Mouse (Mus musculus) adipocyte (in vitro differentiated cells): ENCODE results near the gene Map4k1.

Source experiments
- DNase-seq: peaks from one replicate; pipeline ENCODE4 v3.0.0-alpha.2; 2016; ENCODE audit warnings: low spot score

Gene Map4k1

DNA sequence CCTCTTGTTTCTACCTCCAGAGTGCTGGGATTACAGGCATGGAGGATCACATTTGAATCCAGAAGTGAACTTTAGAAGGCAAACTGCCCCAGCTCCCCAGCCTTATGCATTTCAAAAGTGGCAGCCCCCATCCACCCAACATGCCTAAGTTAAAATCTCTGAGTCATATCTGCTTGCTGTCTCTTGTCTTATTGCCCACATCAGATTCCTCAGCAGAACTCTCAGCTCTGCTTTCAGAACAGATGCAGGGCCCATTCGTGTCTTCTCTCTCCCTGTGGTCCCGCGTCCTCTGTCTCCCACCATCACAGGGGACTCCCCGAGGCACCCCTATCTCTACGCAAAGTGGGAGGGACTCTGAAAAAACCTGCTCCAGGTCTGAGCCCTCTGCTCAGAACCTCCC, 44.3 kb downstream of the Map4k1 start:
- DNase-seq = no peak

DNA sequence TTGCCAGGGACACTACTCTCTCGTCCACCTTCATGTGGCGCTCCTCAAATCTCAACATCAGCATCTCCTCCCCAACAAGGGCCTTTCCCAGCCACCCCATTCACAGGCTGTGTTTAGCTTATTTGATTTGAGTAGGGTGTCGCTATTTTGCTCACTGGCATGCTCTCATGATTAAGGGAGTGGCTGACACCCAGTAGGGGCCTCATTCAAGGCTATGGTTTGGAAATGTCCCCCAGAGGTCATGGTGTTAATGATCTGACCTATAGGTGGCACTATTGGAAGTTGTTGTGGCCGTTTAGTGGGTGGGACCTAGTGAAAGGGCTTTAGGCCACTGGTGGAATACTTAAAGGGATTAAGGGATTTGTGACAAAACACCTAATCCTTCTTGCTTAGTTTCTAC, 45.0 kb downstream of the Map4k1 start:
- no peak for DNase-seq

DNA sequence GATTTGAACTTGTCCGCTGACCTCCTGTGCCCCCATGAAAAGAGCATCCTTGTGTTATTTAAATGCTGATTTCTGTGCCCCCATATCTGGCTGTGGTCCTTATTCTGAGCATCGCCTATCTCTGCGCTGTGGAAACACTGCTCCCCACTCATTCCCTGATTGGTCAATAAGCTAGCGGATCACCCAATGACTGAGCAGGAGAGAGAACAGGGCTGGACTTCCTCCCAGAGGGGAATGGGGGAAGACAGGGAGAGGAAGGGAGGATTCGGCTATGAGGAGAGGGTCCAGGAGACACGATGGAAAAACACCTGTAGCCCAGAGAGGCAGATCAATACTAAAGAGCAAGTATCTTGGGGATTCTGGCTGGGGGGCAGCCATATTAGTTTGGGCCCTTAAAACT, 46.9 kb downstream of the Map4k1 start:
- DNase-seq = no peak

DNA sequence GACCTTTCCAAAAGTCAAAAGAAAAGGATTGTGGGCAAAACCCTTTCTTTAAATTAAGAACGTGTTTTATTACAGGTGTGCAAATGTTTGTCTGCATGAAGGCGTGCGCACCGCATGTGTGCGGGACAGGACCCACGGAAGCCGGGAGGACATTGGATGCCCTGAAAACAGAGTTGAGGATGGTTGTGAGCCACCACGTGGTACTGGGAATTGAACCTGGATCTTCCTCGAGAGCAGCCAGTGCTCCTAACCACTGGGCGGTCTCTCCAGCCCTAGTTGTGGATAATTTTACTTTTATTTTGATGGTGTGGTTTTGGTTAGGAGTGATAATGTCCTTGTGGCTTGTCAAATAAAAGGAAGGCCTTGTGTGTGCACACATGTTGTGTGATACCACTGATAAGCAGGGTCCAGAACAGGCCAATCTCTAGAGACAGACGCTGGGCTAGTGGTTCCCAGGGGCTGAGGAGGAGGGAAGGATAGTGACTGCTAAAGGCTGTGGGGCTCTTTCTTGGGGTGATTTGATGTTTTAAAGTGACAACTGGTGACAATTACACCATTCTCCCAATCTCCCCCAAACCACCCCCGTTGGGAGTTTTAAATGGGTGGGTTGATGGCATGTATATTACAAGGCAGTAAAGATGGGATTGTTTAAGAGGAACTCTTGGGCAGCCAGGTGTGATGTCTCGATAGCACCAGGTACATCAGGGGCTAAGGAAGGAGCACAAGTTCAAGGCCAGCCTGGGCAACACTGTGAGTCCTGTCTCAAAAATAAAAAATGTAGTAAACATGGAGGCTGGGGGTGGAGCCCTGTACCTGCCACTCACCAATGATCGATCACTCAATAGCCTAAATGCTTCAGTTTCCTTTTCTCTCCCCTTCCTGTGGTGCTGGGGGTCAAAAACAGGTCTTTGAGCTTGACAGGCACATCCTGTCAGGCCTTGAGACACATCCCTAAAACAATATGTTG, 48.1 kb downstream of the Map4k1 start:
- no peak for DNase-seq

DNA sequence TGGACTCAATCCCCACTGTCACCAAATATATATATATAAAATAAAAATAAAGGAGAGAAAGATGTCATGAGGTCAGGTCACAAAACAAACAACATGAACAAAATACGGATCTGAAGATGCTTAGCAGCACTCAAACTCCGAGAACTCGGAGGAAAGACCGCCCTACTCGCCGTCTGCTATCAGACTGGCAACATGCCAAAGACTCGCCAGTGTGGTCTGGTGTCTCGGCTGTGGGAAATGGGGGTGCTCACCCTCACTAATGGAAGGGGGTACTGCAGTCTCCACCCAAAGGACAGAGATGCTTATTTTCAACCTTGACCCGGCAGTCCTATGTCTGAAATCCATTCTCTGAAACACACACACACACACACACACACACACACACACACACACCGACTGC, 49.8 kb downstream of the Map4k1 start:
- no peak for DNase-seq

DNA sequence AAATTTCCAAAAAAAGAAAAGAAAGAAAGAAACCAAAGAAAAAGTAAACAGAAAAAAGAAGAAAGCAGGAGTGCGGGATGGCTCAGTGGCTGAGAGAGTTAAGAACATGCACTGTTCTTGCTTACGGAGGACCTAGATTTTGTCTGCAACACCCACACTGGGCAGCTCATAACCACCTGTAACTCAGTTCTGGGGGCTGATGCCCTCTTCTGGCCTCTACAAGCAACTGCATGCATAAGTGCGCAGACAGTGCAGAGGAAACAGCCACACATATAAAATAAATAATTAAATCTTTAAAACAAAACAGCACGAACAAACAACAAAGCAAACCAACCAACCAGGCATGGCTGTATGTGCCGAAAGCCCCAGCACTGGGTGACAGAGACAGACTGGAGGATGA, 50.8 kb downstream of the Map4k1 start:
- no peak for DNase-seq

DNA sequence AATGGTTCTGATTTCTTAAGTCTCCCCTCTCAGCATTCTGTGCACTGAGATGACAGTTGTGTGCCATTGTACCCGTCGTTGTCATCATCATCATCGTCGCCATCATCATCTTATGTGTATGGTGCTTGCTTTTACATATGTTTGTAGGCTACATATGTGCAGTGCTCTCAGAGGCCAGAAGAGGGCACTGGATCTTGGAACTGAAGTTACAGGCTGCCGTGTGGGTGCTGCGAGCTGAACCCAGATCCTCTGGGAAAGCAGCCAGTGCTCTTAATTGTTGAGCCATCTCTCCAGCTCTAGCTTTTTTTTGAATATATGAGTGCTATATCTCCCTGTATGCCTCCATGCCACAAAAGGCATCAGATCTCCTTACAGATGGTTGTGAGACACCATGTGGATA, 55.4 kb downstream of the Map4k1 start:
- peak; percentile 7 for DNase-seq

DNA sequence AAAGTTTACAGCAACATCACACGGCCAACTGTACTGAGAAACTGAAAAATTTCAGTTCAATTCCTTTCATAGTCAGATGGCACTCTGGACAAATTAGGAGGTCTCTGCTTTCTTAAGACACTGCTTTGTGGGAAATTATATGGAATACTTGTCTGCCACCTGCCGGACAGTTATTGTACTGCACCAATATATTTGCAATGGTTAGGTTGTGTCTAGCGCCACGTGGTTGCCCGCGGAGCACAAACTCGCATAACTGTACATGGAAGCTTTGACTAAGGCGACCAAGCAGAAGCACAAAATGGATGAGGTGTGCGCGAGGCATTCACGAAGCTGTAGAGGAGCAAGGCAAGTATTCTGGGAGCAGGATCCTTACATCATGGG, 57.7 kb downstream of the Map4k1 start:
- DNase-seq = peak; percentile 87

DNA sequence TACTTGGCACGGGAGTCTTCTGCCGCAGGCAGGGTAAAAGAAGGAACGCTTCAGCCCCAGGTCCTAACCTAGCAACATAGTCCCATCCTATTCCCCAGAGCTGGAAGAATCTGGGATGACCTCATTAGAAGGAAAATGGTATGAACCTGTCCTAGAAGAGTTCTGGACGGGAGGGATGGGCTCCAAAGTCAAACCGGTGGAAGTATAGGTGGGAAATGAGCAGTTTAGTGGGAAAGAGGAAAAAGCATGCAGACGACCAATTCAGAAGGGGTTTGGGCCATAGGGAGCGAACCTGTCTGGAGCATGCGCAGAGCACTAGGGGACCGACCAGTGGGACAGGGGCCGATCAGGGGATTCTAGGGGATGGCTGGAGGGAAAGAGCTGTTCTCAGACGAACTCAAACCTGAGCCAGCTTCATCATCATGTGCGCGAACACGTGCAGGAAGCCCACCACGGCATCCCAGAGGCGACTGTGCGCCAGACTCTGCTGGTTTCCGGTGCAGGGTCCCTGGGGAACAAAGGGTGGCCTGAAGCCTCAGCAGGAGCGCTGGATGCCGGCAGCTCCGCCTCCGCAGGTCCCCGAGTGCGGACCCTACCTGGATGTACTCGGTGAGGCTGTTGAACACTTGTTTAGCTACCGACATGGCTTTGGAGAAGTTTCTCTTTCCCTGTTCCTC, 58.3 kb downstream of the Map4k1 start:
- DNase-seq = no peak

DNA sequence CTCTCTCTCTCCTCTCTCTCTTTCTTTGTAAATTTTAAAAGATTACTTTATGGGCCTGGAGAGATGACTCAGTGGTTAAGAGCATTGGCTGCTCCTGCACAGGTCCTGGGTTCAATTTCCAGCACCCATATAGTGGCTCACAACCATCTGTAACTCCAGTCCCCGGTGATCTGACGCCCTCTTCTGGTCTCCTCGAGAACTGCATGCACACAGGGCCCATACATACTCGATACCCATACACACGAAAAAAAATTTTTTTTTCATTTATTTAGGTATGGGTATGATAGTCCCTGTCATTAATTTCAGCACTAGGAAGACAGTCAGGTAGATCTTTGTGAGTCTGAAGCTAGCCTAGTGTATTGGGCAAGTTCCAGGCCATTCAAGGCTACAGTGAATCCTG, 59.3 kb downstream of the Map4k1 start:
- DNase-seq = no peak

DNA sequence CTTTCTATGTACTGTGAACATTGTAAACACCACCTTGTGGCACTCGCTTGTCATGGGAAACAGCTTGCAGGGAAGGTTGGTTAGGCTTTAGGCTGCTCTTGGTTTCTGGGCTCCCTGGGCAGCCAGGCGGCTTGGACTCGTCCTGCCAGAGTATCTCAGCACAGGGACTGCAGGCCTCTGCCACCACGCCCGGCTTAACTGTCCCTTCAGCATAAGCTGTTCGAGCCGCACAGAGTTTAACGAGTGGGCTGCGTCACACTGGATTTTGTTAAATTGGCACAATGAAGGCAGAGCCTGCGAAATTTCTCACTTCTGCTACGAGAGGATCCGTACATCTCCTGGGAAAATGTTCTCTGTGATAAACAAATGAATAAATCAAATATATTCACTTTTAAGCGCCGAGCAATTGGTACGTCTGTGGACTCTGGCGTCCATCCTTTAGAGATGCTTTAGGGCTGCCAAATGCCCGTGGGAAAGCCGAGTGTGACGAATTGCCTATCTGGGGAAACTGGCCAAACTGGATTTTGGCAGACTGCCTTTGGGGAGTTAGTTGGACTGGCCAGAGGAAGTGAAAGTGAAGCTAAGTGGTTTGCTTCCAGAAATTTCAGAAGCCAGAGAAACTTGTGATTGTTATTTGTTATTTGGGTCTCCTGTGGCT, 61.3 kb downstream of the Map4k1 start:
- DNase-seq = peak; percentile 92

DNA sequence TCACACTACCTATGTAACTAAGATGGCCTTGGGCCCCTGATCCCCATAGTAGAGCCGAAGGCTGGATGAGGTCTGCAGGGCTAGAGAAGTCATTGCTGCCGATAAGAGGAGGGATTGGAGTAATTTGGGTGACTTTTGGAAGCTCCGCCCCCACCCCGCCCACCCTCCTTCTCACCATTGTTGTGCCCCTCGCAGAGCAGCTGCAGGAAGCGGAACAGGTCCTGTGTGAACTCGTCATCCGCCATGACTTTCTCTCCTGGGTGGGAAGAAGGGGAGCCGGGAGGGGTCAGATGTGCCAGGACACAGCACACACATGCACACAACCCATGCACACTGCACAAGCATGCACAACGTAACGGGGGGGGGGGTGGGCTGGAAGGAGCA, 61.8 kb downstream of the Map4k1 start:
- no peak for DNase-seq

DNA sequence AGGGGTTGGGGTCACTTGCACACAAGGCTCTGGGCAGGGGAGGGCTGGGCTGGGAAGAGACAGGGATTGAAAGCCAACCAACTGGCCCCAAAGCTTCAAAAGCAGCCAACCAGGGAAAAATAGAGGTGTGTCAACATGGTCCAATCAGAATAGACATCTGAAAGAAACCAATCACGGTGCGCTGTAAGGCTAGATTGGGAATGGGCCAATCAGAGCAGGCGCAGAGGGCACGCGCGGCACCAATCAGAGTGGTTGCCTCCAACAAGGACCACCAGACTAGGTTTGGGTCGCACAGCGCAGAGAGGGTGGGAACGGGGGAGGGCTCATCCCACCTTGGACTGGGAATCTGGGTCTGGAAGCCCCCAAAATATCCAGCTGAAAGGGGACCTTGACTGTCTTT, 62.5 kb downstream of the Map4k1 start:
- DNase-seq = no peak

DNA sequence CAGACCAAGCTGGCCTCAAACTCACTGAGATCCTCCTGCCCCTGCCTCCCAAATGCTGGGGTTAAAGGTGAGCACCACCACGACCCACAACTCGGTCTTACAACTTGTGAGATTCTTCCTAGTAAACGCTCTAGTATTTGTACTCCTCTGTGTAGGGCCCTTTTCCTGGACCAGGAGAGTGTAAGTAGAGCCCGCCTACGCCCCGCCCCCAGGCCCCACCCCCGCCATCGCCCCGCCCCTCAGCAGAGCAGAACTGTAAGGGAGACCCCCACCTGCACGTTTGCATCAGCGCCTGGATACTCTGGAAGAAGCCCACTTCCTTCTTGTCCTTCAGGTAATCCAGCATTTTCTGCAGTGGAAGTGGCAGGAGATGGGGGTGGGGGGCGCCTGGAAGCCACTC, 64.7 kb downstream of the Map4k1 start:
- DNase-seq = no peak

DNA sequence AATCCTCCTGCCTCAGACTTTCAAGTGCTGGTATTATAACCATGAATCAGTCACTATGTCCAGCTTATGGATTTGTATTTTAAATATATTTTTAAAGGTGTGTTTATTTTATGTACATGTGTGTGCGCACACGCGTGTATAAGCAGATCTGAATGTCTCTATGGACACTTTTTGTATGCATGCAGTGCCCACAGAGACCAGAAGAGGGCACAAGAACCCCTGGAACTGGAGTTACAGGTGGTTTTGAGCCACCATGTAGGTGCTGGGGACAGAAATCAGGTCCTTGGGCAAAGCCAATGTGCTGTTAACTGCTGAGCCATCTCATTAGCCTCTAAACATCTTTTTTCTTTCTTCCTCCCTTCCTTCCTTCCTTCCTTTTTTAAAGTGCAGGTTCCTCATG, 66.2 kb downstream of the Map4k1 start:
- no peak for DNase-seq

DNA sequence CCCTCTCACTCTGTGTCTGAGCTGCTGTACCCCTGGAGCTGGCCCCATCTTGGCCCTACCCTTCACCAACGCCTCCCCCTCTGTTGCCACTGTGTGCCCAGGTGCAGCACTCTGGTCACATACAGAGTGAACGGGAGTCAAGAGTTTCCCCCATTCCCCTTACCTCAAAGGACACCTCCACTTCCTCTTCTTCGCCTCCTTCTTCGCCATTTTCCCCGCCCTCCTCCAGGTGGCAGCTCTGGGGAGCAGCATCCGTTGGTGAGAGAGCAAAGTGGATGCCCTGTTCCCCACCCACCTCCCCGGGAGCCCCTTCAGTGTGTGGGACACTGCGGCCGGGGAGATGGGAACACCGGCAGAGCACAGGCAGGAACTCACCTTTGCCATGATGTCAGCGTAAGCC, 66.8 kb downstream of the Map4k1 start:
- DNase-seq = no peak

DNA sequence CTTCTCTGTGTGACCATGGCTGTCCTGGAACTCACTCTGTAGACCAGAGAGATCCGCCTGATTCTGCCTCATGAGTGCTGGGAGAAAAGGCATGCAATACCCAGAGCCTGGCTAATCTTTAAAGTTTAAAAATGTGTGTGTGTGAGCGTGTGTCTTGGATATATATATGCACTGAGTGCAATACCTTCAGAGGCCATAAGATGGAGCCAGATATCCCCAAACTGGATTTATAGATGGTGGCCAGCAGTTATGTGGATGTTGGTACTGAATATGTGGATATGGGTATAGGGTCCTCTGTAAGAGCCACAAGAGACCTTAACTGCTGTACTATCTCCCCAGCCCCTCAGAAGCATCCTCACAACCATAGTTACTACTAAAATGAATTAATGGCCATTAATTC, 68.9 kb downstream of the Map4k1 start:
- DNase-seq = no peak

DNA sequence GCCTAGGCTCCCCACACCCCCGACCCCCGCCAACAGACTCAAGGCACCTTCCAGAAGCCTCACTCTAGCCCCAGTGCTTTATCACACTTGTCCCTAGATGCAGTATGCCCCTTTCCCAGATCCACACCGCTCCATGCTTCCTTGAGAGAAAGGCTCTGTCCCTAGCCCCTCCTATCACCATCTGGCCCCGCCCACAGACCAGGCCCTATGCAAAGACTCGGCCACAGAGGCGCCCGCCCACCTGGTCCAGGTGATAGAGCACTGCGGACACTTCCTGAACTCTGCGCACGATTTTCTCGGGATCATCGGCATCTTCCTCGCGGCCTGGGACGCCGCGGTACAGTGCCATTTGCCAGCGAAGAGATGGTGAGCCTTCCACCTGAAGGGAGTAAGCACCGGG, 71.0 kb downstream of the Map4k1 start:
- DNase-seq = no peak
